Mouse (Mus musculus): ENCODE measurements at regions not wholly inside any gene's neighbourhood (a gene's known extent, or its start where the extent isn't known, plus 50 kb on each side); places are given as distances from the start of the nearest gene placed in this dataset.
A peak's percentile ranks its signal among the peaks of the same experiment; 100 is the strongest.

DNA sequence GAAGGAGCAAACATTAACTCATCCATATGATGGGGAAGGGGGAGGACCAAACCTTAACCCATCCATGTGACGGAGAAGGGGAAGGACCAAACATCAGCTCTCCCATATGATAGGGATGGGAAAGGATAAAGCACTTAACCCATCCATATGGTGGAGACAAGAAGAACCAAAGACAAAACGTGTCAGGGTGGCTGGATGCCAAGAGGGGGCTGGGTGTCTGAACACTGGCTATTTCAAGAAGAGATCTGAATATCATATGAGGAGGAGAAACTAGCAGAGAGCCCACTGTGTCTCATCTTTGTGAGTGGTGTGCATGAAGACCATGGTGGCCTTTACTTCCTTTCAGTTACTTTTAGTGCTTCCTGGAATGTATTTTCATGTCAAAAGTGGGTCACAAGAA lies 207.0 kb downstream of the Rplp1 start:
- DNase-seq (ENCODE audit: low spot score) = no peak

- DNase-seq (ENCODE audit: low spot score) = no peak
Observed at GRCm38 (mm10) chr9:61706263-61706755, 208.0 kb downstream of the Rplp1 start.

GRCm38 (mm10) chr9:61705586-61706233 lies 208.6 kb downstream of the Rplp1 start:
- DNase-seq (ENCODE audit: low spot score) = no peak

GRCm38 (mm10) chr9:61703301-61703700 lies 211.0 kb downstream of the Rplp1 start:
- no peak for DNase-seq (ENCODE audit: low spot score)

GRCm38 (mm10) chr9:61702280-61702966 lies 211.9 kb downstream of the Rplp1 start:
- no peak for DNase-seq (ENCODE audit: low spot score)

DNA sequence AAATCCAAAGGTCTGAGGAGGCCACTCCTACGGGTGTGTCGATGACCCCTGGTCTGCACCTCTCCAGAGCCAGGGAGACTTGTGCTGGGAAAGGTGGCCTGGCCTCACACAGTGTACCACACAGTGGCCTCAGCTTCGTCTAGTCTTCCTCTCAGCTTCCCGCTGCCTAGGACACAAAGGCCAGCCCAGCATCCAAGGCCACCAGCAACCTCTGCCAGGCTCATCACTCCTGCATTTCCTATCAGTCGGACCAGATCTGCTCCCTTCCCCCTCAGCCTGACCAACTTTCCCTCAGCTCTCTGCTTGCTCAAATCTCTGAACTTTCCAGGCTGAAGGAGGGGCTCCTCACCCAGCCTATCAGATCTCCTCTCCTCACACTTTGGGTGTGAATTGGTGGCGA lies 213.8 kb downstream of the Rplp1 start:
- no peak for DNase-seq (ENCODE audit: low spot score)

- DNase-seq (ENCODE audit: low spot score) = no peak
Observed at GRCm38 (mm10) chr9:61699618-61700017, 214.7 kb downstream of the Rplp1 start.

DNA sequence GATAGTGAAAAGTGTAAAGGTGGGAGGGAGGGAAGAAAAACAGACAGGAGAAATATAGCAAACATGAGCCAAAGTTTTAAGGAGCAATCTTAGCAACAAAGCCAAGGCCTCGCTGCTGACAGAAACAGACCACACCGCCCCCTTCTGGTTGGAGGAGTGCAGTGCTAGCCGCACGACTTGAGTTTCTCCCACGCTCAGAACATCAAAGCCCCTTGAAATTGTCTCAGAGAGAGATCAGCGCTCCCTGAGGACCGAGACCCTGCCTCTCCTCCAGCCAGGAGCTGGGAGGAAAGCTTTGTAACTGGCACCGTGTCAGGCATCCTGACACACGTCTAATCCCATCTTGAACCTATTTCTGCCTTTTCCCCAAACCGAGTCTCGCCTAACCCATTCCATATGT lies 216.4 kb downstream of the Rplp1 start:
- DNase-seq (ENCODE audit: low spot score) = no peak

- DNase-seq (ENCODE audit: low spot score) = no peak
Observed at GRCm38 (mm10) chr9:61696831-61697230, 217.5 kb downstream of the Rplp1 start.

- DNase-seq (ENCODE audit: low spot score) = no peak
Observed at GRCm38 (mm10) chr9:61695821-61696220, 218.5 kb downstream of the Rplp1 start.

DNA sequence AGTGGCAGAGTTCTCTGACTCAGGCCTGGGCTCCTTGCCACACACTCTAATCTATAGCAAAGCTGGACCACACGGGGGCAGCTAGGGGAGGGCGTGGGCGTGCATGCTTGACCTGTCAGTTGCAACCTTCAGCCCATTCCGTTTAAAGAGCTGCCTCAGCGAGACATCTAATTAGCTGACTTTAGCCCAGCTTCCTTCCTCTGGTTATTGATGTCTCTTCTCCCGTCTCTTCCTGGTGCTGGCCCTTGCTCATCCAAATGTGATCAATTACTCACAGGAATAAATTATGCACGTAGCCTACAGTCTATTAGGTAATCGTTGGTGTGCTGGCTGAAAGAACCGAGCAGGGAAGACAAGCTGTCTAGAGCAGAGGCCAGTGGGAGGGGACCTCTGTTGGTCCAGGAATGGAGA lies 219.0 kb downstream of the Rplp1 start:
- peak; percentile 65 for DNase-seq (ENCODE audit: low spot score)

DNA sequence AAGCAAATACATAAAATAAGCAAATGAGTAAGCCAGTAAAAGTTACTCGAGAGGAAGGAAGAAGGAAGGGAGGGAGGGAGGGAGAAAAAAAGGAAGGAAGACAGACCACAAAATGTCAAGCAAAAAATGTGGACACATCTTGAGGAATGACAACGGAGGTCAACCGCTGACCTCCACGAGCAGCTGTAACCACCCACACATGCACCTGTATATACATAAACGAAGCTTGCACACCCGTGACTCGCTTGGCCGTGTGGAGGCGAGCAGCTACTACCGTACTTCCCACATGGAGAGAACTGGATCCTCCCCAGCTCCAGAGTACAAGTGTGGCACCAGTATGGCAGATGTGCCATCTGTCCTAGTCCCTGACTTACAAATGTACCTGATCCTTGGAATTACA lies 220.1 kb downstream of the Rplp1 start:
- no peak for DNase-seq (ENCODE audit: low spot score)

- DNase-seq (ENCODE audit: low spot score) = no peak
Observed at GRCm38 (mm10) chr9:61690786-61691185, 223.6 kb downstream of the Rplp1 start.

DNA sequence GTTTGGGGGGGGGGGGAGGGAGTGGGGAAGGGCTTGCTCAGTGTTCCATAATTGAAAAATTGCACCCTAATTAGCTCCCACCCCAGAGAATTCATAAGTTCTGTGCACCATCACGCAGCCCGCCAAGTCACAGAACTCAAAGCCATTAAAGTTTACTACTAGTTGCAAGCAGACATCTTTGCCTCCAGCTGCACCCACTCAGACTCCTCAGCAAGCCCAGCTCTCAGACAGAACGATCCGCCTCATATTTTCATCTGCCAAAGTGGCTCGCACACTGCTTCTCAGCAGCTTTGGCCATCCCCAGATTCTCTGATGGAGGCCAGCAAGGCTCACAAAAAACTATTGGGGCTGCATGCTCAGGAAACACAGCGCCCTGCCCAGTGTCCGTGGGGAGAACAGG lies 224.4 kb downstream of the Rplp1 start:
- DNase-seq (ENCODE audit: low spot score) = no peak

DNA sequence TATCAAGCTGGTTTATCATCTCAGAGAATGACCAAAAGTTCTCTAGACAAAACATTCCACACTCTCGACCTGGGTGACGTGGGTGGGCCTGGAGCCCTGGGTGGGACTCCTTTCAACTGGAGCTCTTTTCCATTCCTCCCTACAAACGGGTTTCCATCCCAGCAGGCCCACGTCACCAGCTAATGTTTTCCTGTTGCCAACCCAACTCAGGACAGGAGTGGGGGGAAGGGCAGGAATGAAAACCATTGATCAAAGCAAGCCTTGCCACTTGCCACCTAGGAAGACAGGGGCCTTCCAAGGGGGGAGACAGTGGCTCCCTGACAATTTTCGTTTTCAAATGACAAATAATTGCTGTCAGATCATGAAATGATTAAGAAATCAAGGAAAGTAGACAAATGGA lies 224.8 kb downstream of the Rplp1 start:
- DNase-seq (ENCODE audit: low spot score) = no peak

- DNase-seq (ENCODE audit: low spot score) = no peak
Observed at GRCm38 (mm10) chr9:61683557-61683956, 230.8 kb downstream of the Rplp1 start.

DNA sequence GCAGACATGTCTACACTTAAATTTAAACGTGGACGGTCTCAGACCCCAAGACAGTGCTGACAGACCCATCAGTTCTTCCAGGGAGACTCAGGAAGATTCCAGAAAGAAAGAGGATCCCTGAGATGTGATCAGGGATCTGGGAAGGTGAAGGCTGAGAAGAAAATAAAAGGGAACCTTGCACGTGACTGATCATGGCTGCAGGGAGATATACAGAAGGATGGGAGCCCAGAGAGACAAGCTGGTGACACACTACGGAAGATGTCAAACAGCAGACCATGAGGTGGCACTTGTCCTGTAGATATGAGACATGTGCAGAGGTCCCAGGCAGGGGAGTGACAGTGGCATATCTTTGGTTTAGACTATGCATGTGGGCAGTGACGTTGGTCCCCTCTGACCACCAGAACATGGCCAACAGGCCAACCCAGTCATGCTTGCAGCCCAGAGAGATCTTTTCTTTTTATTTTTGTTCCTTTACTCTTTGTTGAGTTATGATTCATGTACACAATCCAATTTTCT lies 231.5 kb downstream of the Rplp1 start:
- DNase-seq (ENCODE audit: low spot score) = no peak

GRCm38 (mm10) chr9:61682316-61682715 lies 232.0 kb downstream of the Rplp1 start:
- no peak for DNase-seq (ENCODE audit: low spot score)

GRCm38 (mm10) chr9:61681406-61681805 lies 232.9 kb downstream of the Rplp1 start:
- DNase-seq (ENCODE audit: low spot score) = no peak

- no peak for DNase-seq (ENCODE audit: low spot score)
Observed at GRCm38 (mm10) chr9:61680911-61681311, 233.4 kb downstream of the Rplp1 start.

- no peak for DNase-seq (ENCODE audit: low spot score)
Observed at GRCm38 (mm10) chr9:61679686-61680085, 234.7 kb downstream of the Rplp1 start.

GRCm38 (mm10) chr9:61677603-61678002 lies 236.7 kb downstream of the Rplp1 start:
- DNase-seq (ENCODE audit: low spot score) = no peak

GRCm38 (mm10) chr9:61677037-61677436 lies 237.3 kb downstream of the Rplp1 start:
- DNase-seq (ENCODE audit: low spot score) = no peak

GRCm38 (mm10) chr9:61675366-61675765 lies 239.0 kb downstream of the Rplp1 start:
- DNase-seq (ENCODE audit: low spot score) = peak; percentile 48
